Mouse (Mus musculus) thymus, adult 2 months (tissue): ENCODE measurements at regions not wholly inside any gene's neighbourhood (a gene's known extent, or its start where the extent isn't known, plus 50 kb on each side); places are given as distances from the start of the nearest gene placed in this dataset.

Experiments used
- CTCF ChIP-seq: fragments of 200-500 bp; IDR thresholded peaks from 2 replicates; pipeline ENCODE4 v1.5.1; 2012; ENCODE audit warnings: mild to moderate bottlenecking, control low read depth, low read length, moderate library complexity, borderline replicate concordance; ENCODE audit not compliant: control insufficient read depth, poor library complexity, insufficient read depth; ENCODE audit errors: extremely low read depth
- POLR2A ChIP-seq: fragments of 200-500 bp; IDR thresholded peaks from 2 replicates; pipeline ENCODE4 v1.6.1; 2012; ENCODE audit warnings: mild to moderate bottlenecking, low read length, control low read depth, moderate library complexity; ENCODE audit not compliant: control insufficient read depth, poor library complexity, insufficient read depth; ENCODE audit errors: extremely low read depth

GRCm38 (mm10) chr8:12017750-12018149, 177.5 kb downstream of the Tex29 start:
- no peak for TF ChIP-seq CTCF
- TF ChIP-seq POLR2A, result no peak
